Mouse (Mus musculus) heart, adult 2 months (tissue): Measurements from ENCODE around the gene Chid1.

Experiments
- CTCF ChIP-seq: fragments of 200-600 bp; IDR thresholded peaks from 2 replicates; pipeline ENCODE4 v1.8.1; 2022; ENCODE audit warnings: antibody characterized with exemption, mild to moderate bottlenecking, moderate library complexity
- EP300 ChIP-seq: fragments of 200-500 bp; IDR thresholded peaks from 2 replicates; pipeline ENCODE4 v1.6.1; 2011; ENCODE audit warnings: low read depth, low read length, control low read depth; ENCODE audit not compliant: insufficient read depth
- POLR2A ChIP-seq: fragments of 200-500 bp; IDR thresholded peaks from 2 replicates; pipeline ENCODE4 v1.6.1; 2011; ENCODE audit warnings: mild to moderate bottlenecking, low read depth, low read length, control low read depth; ENCODE audit not compliant: insufficient read depth

- TF ChIP-seq POLR2A (no peak), CTCF (no peak), EP300 (no peak)
These were observed 19.3 kb upstream of the Chid1 start for GRCm38 (mm10) chr7:141558946-141559345.
